Mouse (Mus musculus) heart, embryonic 12.5 days (tissue): ENCODE measurements at regions not wholly inside any gene's neighbourhood (a gene's known extent, or its start where the extent isn't known, plus 50 kb on each side); places are given as distances from the start of the nearest gene placed in this dataset.

Experiments used
- ATAC-seq: fragments of 200-750 bp; cut with Nextera tagmentation; 2 replicates; pipeline ENCODE4 v1.8.0; 2017; ENCODE audit warnings: moderate TSS enrichment, moderate library complexity; ENCODE audit not compliant: insufficient number of reproducible peaks, low FRiP score
- H3K27ac ChIP-seq: fragments of 300-500 bp; sonication (generic); 2 replicates; pipeline ENCODE4 v1.5.1; 2016; ENCODE audit warnings: mild to moderate bottlenecking, moderate library complexity; ENCODE audit not compliant: poor library complexity, severe bottlenecking
- H3K27me3 ChIP-seq: fragments of 300-500 bp; sonication (generic); replicated peaks from 2 replicates; pipeline ENCODE4 v1.6.1; 2016; ENCODE audit warnings: mild to moderate bottlenecking, moderate library complexity
- H3K36me3 ChIP-seq: fragments of 300-500 bp; sonication (generic); 2 replicates; pipeline ENCODE4 v1.6.1; 2016; ENCODE audit warnings: mild to moderate bottlenecking, moderate library complexity
- H3K4me1 ChIP-seq: fragments of 300-500 bp; sonication (generic); replicated peaks from 2 replicates; pipeline ENCODE4 v1.6.1; 2016; ENCODE audit warnings: mild to moderate bottlenecking
- H3K4me2 ChIP-seq: fragments of 300-500 bp; sonication (generic); 2 replicates; pipeline ENCODE4 v1.6.1; 2016; ENCODE audit warnings: mild to moderate bottlenecking, moderate library complexity
- H3K4me3 ChIP-seq: fragments of 300-500 bp; sonication (generic); 2 replicates; pipeline ENCODE4 v1.5.1; 2016; ENCODE audit warnings: mild to moderate bottlenecking
- H3K9ac ChIP-seq: fragments of 300-500 bp; sonication (generic); 2 replicates; pipeline ENCODE4 v1.6.1; 2016; ENCODE audit warnings: mild to moderate bottlenecking, moderate library complexity
- H3K9me3 ChIP-seq: fragments of 300-500 bp; sonication (generic); replicated peaks from 2 replicates; pipeline ENCODE4 v1.6.1; 2016; ENCODE audit warnings: mild to moderate bottlenecking, moderate library complexity
- WGBS: fragments of 180-500 bp; shearing (Covaris S2); methylation state at CpG from one replicate; pipeline ENCODE4 v1.1.7; 2016; 5-methylcytosine and 5-hydroxymethylcytosine counted together

GRCm38 (mm10) chr9:50395543-50395942 is 50.8 kb upstream of the Rpl10-ps3 start:
- ATAC-seq, result no peak
- no peaks in the 10 kb centered on the region for H3K27me3 ChIP-seq
- H3K4me2 ChIP-seq, result no peak overlapping the region
- H3K9ac ChIP-seq, result no peak overlapping the region
- WGBS, result 55% methylated on average over 3 of the region's 3 CpGs
- H3K27ac ChIP-seq, result 0 out of 2 replicates have a peak overlapping the region, but pooled peaks have one; percentile 33
- H3K4me3 ChIP-seq, result no peak overlapping the region
- no peaks in the 10 kb centered on the region; the same call in 1 of the 2 replicates for H3K4me1 ChIP-seq
- no peaks in the 10 kb centered on the region for H3K36me3 ChIP-seq
- H3K9me3 ChIP-seq, result peaks cover 9% of the 10 kb centered on the region; the same call in 1 of the 2 replicates

GRCm38 (mm10) chr9:50396051-50396450 is 51.3 kb upstream of the Rpl10-ps3 start:
- Histone ChIP-seq H3K9ac (no peak overlapping the region), H3K36me3 (no peaks in the 10 kb centered on the region), H3K4me3 (no peak overlapping the region), H3K4me1 (no peaks in the 10 kb centered on the region; the same call in 1 of the 2 replicates), H3K27me3 (no peaks in the 10 kb centered on the region), H3K27ac (no peak overlapping the region), H3K4me2 (no peak overlapping the region), H3K9me3 (peaks cover 9% of the 10 kb centered on the region; the same call in 1 of the 2 replicates)
- WGBS, result 60% methylated on average over 7 of the region's 7 CpGs
- ATAC-seq, result peak; percentile 72; the same call in 1 of the 2 replicates

- Histone ChIP-seq H3K4me3 (no peak overlapping the region), H3K36me3 (no peaks in the 10 kb centered on the region), H3K27ac (no peak overlapping the region), H3K9ac (no peak overlapping the region), H3K4me2 (no peak overlapping the region), H3K27me3 (0 out of 2 replicates have a peak, but pooled peaks cover 5% of the 10 kb centered on the region), H3K9me3 (no peaks in the 10 kb centered on the region), H3K4me1 (no peaks in the 10 kb centered on the region)
- 76% methylated on average over 4 of the region's 4 CpGs for WGBS
- no peak for ATAC-seq
Observed at GRCm38 (mm10) chr9:50408396-50408795, 63.6 kb upstream of the Rpl10-ps3 start.

- no peak for ATAC-seq
- Histone ChIP-seq H3K4me2 (no peak overlapping the region), H3K9ac (no peak overlapping the region), H3K9me3 (no peaks in the 10 kb centered on the region), H3K4me3 (no peak overlapping the region), H3K27me3 (0 out of 2 replicates have a peak, but pooled peaks cover 5% of the 10 kb centered on the region), H3K27ac (no peak overlapping the region), H3K4me1 (no peaks in the 10 kb centered on the region), H3K36me3 (no peaks in the 10 kb centered on the region)
- 67% methylated on average over 4 of the region's 4 CpGs for WGBS
Observed at GRCm38 (mm10) chr9:50408845-50409244, 64.1 kb upstream of the Rpl10-ps3 start.

- H3K4me2 ChIP-seq, result no peak overlapping the region
- peaks cover 4% of the 10 kb centered on the region; the same call in 1 of the 2 replicates for H3K4me1 ChIP-seq
- H3K9ac ChIP-seq, result no peak overlapping the region
- no peaks in the 10 kb centered on the region for H3K36me3 ChIP-seq
- WGBS, result 77% methylated on average over 8 of the region's 8 CpGs
- no peak overlapping the region for H3K27ac ChIP-seq
- H3K4me3 ChIP-seq, result no peak overlapping the region
- 0 out of 2 replicates have a peak, but pooled peaks cover 5% of the 10 kb centered on the region for H3K27me3 ChIP-seq
- no peaks in the 10 kb centered on the region for H3K9me3 ChIP-seq
- ATAC-seq, result no peak
Observed at GRCm38 (mm10) chr9:50412986-50413385, 68.2 kb upstream of the Rpl10-ps3 start.

- Histone ChIP-seq H3K4me3 (no peak overlapping the region), H3K4me1 (peaks cover 4% of the 10 kb centered on the region; the same call in 1 of the 2 replicates), H3K4me2 (no peak overlapping the region), H3K9ac (no peak overlapping the region), H3K36me3 (no peaks in the 10 kb centered on the region), H3K27ac (no peak overlapping the region), H3K27me3 (0 out of 2 replicates have a peak, but pooled peaks cover 5% of the 10 kb centered on the region), H3K9me3 (no peaks in the 10 kb centered on the region)
- WGBS, result 86% methylated on average over 9 of the region's 9 CpGs
- no peak for ATAC-seq
Observed at GRCm38 (mm10) chr9:50413514-50414335, 69.0 kb upstream of the Rpl10-ps3 start.

- 69% methylated on average over 6 of the region's 6 CpGs for WGBS
- Histone ChIP-seq H3K9ac (no peak overlapping the region), H3K4me3 (no peak overlapping the region), H3K36me3 (no peaks in the 10 kb centered on the region), H3K27ac (no peak overlapping the region), H3K4me1 (peaks cover 4% of the 10 kb centered on the region; the same call in 1 of the 2 replicates), H3K27me3 (0 out of 2 replicates have a peak, but pooled peaks cover 5% of the 10 kb centered on the region), H3K4me2 (no peak overlapping the region), H3K9me3 (no peaks in the 10 kb centered on the region)
- no peak for ATAC-seq
Observed at GRCm38 (mm10) chr9:50414796-50415340, 70.1 kb upstream of the Rpl10-ps3 start.

- 31% methylated on average over 3 of the region's 3 CpGs for WGBS
- Histone ChIP-seq H3K4me2 (no peak overlapping the region), H3K9me3 (peaks cover 10% of the 10 kb centered on the region; the same call in 1 of the 2 replicates), H3K27me3 (0 out of 2 replicates have a peak, but pooled peaks cover 5% of the 10 kb centered on the region), H3K4me1 (peaks cover 4% of the 10 kb centered on the region; the same call in 1 of the 2 replicates), H3K36me3 (no peaks in the 10 kb centered on the region), H3K9ac (no peak overlapping the region), H3K4me3 (no peak overlapping the region), H3K27ac (no peak overlapping the region)
- no peak for ATAC-seq
Observed at GRCm38 (mm10) chr9:50416677-50417076, 71.9 kb upstream of the Rpl10-ps3 start.

- no peak for ATAC-seq
- WGBS, result 82% methylated on average over 2 of the region's 2 CpGs
Observed at GRCm38 (mm10) chr9:50421061-50421460, 73.3 kb upstream of the Plet1 start.

GRCm38 (mm10) chr9:50421572-50422285 is 72.6 kb upstream of the Plet1 start:
- peaks cover 10% of the 10 kb centered on the region; the same call in 1 of the 2 replicates for H3K9me3 ChIP-seq
- H3K27me3 ChIP-seq, result no peaks in the 10 kb centered on the region
- ATAC-seq, result no peak
- H3K4me1 ChIP-seq, result peaks cover 4% of the 10 kb centered on the region; the same call in 1 of the 2 replicates
- 79% methylated on average over 23 of the region's 23 CpGs for WGBS
- H3K27ac ChIP-seq, result no peak overlapping the region
- no peak overlapping the region for H3K9ac ChIP-seq
- no peaks in the 10 kb centered on the region for H3K36me3 ChIP-seq
- H3K4me2 ChIP-seq, result no peak overlapping the region
- no peak overlapping the region for H3K4me3 ChIP-seq

More at GRCm38 (mm10) chr9:50421061-50421460, 73.3 kb upstream of the Plet1 start:
- Histone ChIP-seq H3K4me2 (no peak overlapping the region), H3K9ac (no peak overlapping the region), H3K36me3 (no peaks in the 10 kb centered on the region), H3K27me3 (no peaks in the 10 kb centered on the region), H3K4me3 (no peak overlapping the region), H3K27ac (no peak overlapping the region), H3K4me1 (peaks cover 4% of the 10 kb centered on the region; the same call in 1 of the 2 replicates), H3K9me3 (peaks cover 10% of the 10 kb centered on the region; the same call in 1 of the 2 replicates)
